Mouse (Mus musculus) neural tube, embryonic 14.5 days (tissue): Measurements from ENCODE around the gene Ski. TPM values are rescaled to one million over a fixed set of nuclear protein-coding genes. Genes with fewer than 3 reads are reported as not detected.

Experiments used
- ATAC-seq: fragments of 200-750 bp; cut with Nextera tagmentation; 2 replicates; pipeline ENCODE4 v1.8.0; 2017; ENCODE audit warnings: low read depth, mild to moderate bottlenecking, moderate TSS enrichment, moderate library complexity
- H3K27ac ChIP-seq: fragments of 300-500 bp; sonication (generic); 2 replicates; pipeline ENCODE4 v1.5.1; 2014; ENCODE audit warnings: low read depth, mild to moderate bottlenecking, control low read depth, low read length, moderate library complexity, mixed read lengths
- H3K27me3 ChIP-seq: fragments of 300-500 bp; sonication (generic); 2 replicates; pipeline ENCODE4 v1.6.1; 2014; ENCODE audit warnings: low read length; ENCODE audit not compliant: control insufficient read depth, insufficient read depth
- H3K36me3 ChIP-seq: fragments of 300-500 bp; sonication (generic); 2 replicates; pipeline ENCODE4 v1.6.1; 2014; ENCODE audit warnings: low read length, mixed read lengths; ENCODE audit not compliant: control insufficient read depth, insufficient read depth
- H3K4me1 ChIP-seq: fragments of 300-500 bp; sonication (generic); 2 replicates; pipeline ENCODE4 v1.6.1; 2014; ENCODE audit warnings: low read length; ENCODE audit not compliant: control insufficient read depth, insufficient read depth
- H3K4me2 ChIP-seq: fragments of 300-500 bp; sonication (generic); 2 replicates; pipeline ENCODE4 v1.6.1; 2014; ENCODE audit warnings: mild to moderate bottlenecking, low read depth, low read length, control low read depth
- H3K4me3 ChIP-seq: fragments of 300-500 bp; sonication (generic); 2 replicates; pipeline ENCODE4 v1.5.1; 2014; ENCODE audit warnings: low read depth, low read length, control low read depth, mixed read lengths
- H3K9ac ChIP-seq: fragments of 300-500 bp; sonication (generic); replicated peaks from 2 replicates; pipeline ENCODE4 v1.6.1; 2014; ENCODE audit warnings: low read depth, mild to moderate bottlenecking, control low read depth, low read length, mixed read lengths
- H3K9me3 ChIP-seq: fragments of 300-500 bp; sonication (generic); 2 replicates; pipeline ENCODE4 v1.6.1; 2016; ENCODE audit warnings: low read length; ENCODE audit not compliant: control insufficient read depth
- WGBS: fragments of 180-500 bp; shearing (Covaris S2); extraction: QIAGEN DNeasy Blood & Tissue Kit; methylation state at CpG from one replicate; pipeline ENCODE4 v1.1.7; 2014; 5-methylcytosine and 5-hydroxymethylcytosine counted together
- polyA plus RNA-seq: library from polyadenylated mRNA; unstranded; fragments of >200 nt; fragmentation: Nextera tagmentation; extraction: Ambion mirVana; gene quantifications from 2 replicates; pipeline ENCODE4 v1.2.1, GENCODE M21; 2014

Gene Ski
- polyA plus RNA-seq, 1 experiment from 2014 or later: 16.8 TPM

DNA sequence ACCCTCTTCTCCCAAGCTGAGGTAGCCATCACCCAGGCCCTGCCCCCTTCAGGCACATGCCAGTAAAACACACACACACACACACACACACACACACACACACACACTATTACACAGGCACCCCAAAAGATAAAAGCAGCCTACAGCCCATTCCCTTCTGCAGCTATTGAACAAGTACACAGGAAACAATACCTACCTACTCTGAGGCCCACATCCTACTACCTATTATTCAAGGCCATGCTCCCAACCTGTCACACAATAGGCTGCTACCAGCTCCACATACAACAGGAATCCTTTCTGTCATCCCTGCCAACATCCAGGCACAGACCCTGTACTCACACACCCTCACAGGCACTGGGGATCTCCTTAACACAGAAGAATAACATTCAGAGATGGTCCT is 13.3 kb downstream of the Ski start:
- Histone ChIP-seq H3K9ac (no peak overlapping the region), H3K36me3 (no peaks in the 10 kb centered on the region), H3K4me1 (peaks cover 16% of the 10 kb centered on the region), H3K27me3 (no peaks in the 10 kb centered on the region), H3K9me3 (no peaks in the 10 kb centered on the region), H3K27ac (no peak overlapping the region), H3K4me3 (no peak overlapping the region), H3K4me2 (no peak overlapping the region)
- ATAC-seq: no peak

DNA sequence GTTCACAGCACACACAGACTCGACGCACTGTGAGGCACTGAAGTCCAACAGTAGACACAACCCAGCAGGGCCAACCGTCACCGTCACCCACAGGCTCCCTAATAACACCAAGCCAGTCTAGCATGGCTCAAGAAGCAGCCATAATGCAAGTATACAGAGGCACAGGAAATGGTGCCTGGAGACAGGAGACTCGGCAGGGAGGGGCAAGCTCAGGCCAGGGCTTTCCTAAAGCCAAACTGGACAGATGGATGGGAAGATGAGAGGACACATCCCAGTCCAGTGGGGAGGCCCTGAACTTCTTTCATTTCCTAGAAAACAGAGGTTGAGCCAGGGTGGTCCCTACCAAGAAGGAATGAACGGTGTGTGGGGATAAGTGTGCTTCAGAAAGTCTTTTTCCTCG is 13.8 kb downstream of the Ski start:
- no peak overlapping the region for H3K4me2 ChIP-seq
- WGBS: 52% methylated on average over 7 of the region's 7 CpGs
- H3K4me3 ChIP-seq: no peak overlapping the region
- no peak overlapping the region for H3K9ac ChIP-seq
- no peak overlapping the region for H3K27ac ChIP-seq
- no peaks in the 10 kb centered on the region for H3K9me3 ChIP-seq
- peaks cover 12% of the 10 kb centered on the region for H3K4me1 ChIP-seq
- no peak for ATAC-seq
- no peaks in the 10 kb centered on the region for H3K36me3 ChIP-seq
- no peaks in the 10 kb centered on the region for H3K27me3 ChIP-seq

DNA sequence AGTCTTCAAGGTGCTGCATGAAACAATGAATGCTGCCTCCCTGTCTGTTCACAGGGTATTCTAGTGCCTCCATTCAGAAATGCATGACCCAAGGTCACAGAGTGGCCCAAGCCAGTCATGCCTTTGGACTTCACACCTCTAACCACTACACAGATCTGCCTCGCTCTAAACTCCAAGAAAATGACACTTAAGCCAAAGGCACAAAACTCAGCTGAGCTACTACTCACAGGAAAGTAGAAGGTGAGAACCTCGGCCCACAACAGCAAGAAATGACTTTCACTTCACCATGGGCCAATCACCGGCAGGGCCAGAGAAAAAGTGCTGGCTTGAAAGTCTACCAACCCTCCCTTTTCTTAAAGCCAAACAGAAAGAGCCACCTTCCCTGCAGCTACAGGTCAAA is 14.6 kb downstream of the Ski start:
- Histone ChIP-seq H3K36me3 (no peaks in the 10 kb centered on the region), H3K27me3 (no peaks in the 10 kb centered on the region), H3K9ac (no peak overlapping the region), H3K4me2 (no peak overlapping the region), H3K9me3 (no peaks in the 10 kb centered on the region), H3K4me1 (peaks cover 6% of the 10 kb centered on the region), H3K27ac (no peak overlapping the region), H3K4me3 (no peak overlapping the region)
- WGBS: 66% methylated on average over 3 of the region's 3 CpGs
- no peak for ATAC-seq

DNA sequence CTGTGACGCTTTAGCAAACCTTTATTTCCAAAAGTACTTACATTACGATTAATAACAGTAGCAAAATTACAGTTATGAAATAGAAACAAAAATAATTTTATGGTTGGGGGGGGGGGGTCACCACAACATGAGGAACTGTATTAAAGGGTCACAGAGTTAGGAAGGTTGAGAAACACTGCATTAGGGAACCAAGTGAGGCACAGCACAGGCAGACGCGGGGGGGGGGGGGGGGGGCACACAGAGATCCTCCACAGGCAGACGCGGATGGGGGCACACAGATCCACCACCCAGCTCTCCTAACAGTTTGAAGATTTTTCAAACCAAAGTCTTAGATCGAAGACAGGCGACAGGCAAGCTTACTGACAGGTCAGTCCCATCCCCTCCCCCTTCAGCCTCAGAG is 15.9 kb downstream of the Ski start:
- Histone ChIP-seq H3K27ac (no peak overlapping the region), H3K4me1 (peaks cover 4% of the 10 kb centered on the region), H3K4me2 (no peak overlapping the region), H3K9ac (no peak overlapping the region), H3K9me3 (no peaks in the 10 kb centered on the region), H3K36me3 (no peaks in the 10 kb centered on the region), H3K4me3 (no peak overlapping the region), H3K27me3 (no peaks in the 10 kb centered on the region)
- no peak for ATAC-seq
- WGBS: 84% methylated on average over 8 of the region's 8 CpGs

DNA sequence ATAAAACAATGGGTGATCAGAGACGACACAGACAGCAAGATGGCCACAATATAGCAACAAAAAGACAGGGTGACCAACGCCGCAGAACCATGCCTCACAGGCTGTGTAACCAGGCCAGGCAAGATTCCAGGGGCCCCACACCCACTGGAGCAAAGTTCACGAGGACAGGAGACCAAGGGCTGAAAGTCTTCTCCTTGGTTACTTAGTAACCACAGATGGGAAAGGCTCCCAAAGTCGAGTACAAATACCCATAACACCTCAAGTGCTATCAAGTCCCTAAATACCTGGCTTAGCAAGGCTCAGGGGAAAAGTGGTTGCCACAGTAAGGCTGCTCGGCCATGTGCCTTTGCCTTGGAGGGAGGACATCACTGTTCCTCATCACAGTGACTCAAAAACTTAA is 16.5 kb downstream of the Ski start:
- WGBS: 54% methylated on average over 6 of the region's 6 CpGs
- Histone ChIP-seq H3K4me2 (no peak overlapping the region), H3K4me3 (no peak overlapping the region), H3K9ac (no peak overlapping the region), H3K9me3 (no peaks in the 10 kb centered on the region), H3K27ac (no peak overlapping the region), H3K4me1 (peaks cover 4% of the 10 kb centered on the region), H3K36me3 (no peaks in the 10 kb centered on the region), H3K27me3 (no peaks in the 10 kb centered on the region)
- no peak for ATAC-seq

DNA sequence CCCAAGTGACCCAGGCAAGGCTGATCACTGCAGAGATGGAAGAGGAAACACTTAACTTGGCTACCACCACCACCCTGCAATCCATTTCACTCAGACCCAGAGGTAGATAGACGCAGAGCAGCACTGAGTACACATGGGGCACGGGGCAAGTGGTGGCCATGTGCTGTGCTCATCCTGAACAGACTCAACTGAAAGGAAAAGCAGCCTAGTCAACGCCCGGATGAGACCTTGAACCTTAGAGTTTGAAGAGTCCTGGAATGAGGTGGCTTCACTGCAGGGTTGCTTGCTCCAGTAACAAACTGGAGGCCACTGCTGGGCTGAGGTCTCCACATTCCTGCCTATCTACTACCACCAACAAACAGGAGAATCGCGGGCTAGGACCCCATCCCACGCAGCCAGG is 20.6 kb downstream of the Ski start:
- no peak overlapping the region for H3K27ac ChIP-seq
- WGBS: 86% methylated on average over 7 of the region's 7 CpGs

DNA sequence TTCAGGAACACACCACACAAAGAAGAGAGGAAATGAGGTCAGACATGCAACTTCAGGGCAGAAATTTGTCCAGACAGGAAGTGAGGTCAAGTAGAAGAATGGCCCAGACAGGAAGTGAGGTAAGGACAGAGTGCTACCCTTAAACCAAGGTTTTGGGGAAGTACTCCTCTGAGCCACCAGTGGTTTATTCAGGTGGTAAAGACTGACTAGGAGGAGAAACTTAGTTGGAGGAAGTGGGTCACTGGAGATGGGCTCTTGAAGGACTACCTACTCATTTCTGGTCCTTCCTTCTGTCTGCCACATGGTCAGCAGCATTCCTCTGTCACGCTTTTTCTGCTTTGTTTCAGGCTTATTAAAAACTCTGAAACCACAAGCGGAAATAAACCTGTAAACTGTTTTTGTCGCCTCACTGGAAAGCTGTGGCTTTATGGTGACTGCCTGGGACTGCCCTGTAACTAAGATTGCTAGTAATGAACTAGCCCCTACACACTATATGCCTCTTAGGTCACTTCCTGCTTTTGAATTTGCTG is 21.5 kb downstream of the Ski start:
- Histone ChIP-seq H3K36me3 (no peaks in the 10 kb centered on the region), H3K4me1 (peaks cover 6% of the 10 kb centered on the region; the same call in 1 of the 2 replicates), H3K27me3 (no peaks in the 10 kb centered on the region), H3K27ac (no peak overlapping the region), H3K4me2 (no peak overlapping the region), H3K4me3 (no peak overlapping the region), H3K9ac (no peak overlapping the region), H3K9me3 (no peaks in the 10 kb centered on the region)
- ATAC-seq: no peak
- WGBS: 89% methylated on average over 3 of the region's 3 CpGs

More for the DNA sequence above, 20.6 kb downstream of the Ski start:
- H3K9ac ChIP-seq: no peak overlapping the region
- H3K4me3 ChIP-seq: no peak overlapping the region
- ATAC-seq: no peak
- no peaks in the 10 kb centered on the region for H3K36me3 ChIP-seq
- H3K4me2 ChIP-seq: no peak overlapping the region
- H3K4me1 ChIP-seq: peaks cover 6% of the 10 kb centered on the region; the same call in 1 of the 2 replicates
- no peaks in the 10 kb centered on the region for H3K9me3 ChIP-seq
- H3K27me3 ChIP-seq: no peaks in the 10 kb centered on the region

DNA sequence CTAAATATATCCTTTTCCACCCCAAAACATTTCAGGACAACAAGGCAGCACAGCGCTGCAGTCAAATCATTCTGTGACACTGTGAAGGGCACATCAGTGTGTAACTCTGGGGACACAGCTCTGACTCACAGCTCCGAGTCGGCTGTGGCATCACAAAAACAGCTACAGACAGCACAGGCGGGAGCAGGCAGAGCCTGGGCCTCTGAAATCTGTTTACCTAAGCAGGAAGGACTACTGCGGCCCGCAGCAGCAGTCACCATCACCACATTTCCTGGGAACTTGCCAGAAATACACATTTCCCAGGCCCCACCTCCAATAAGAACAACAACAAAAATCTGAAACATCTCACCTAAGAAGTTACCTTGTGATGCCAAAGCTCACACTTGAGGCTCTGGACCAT is 24.7 kb downstream of the Ski start:
- Histone ChIP-seq H3K27ac (no peak overlapping the region), H3K4me2 (no peak overlapping the region), H3K9ac (no peak overlapping the region), H3K27me3 (no peaks in the 10 kb centered on the region), H3K9me3 (no peaks in the 10 kb centered on the region), H3K4me3 (no peak overlapping the region), H3K4me1 (peaks cover 6% of the 10 kb centered on the region; the same call in 1 of the 2 replicates), H3K36me3 (no peaks in the 10 kb centered on the region)
- WGBS: 48% methylated on average over 6 of the region's 6 CpGs
- ATAC-seq: no peak

DNA sequence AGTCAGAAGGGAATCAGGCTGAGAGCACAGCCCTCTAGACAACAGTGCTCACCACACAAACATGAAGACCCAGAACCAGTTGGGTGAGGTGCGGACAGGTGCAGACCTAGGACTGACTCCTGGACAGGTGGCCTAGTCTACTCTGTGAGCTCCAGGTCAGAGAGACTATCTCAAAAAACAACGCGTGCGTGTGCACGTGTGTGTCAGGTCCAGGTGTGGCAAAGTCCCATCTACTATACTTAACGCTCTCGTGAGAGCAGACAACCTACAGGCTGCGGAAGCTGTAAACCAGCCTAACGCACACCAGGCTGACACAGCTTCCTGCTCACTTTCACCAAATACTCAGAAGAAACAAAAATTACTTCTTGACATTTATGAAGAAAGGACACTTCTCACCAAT is 27.2 kb downstream of the Ski start:
- Histone ChIP-seq H3K4me1 (peaks cover 11% of the 10 kb centered on the region), H3K27me3 (no peaks in the 10 kb centered on the region), H3K36me3 (no peaks in the 10 kb centered on the region), H3K4me3 (no peak overlapping the region), H3K9ac (no peak overlapping the region), H3K4me2 (no peak overlapping the region), H3K9me3 (no peaks in the 10 kb centered on the region), H3K27ac (no peak overlapping the region)
- ATAC-seq: no peak
- WGBS: 88% methylated on average over 9 of the region's 9 CpGs

DNA sequence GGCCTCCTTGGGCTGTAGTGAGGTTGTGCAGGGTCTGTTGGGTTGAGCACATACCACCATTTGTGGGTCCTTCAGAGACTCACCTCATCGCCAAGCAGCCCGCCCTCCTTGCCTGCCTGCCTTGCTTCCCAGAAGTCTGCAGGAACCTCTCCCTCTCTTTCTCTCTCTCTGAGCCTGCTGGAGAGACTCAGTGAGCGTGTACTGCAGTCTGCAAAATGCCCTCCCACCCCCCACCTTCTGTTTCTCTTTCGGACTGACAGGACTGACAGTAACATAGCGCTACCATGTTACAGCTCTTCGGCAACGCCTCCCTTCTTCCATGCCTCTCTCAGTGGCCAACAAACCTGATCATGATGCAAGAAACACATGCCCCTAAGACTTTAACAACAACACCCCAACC is 32.1 kb downstream of the Ski start:
- no peak for ATAC-seq
- no peak overlapping the region for H3K9ac ChIP-seq
- H3K4me2 ChIP-seq: no peak overlapping the region
- H3K27ac ChIP-seq: no peak overlapping the region
- no peak overlapping the region for H3K4me3 ChIP-seq
- H3K36me3 ChIP-seq: no peaks in the 10 kb centered on the region
- H3K9me3 ChIP-seq: no peaks in the 10 kb centered on the region
- 21% methylated on average over 7 of the region's 7 CpGs for WGBS
- H3K4me1 ChIP-seq: peaks cover 39% of the 10 kb centered on the region
- H3K27me3 ChIP-seq: no peaks in the 10 kb centered on the region
